Mouse (Mus musculus): ENCODE results near the gene Gm38392. TPM values are rescaled to one million over a fixed set of nuclear protein-coding genes. Genes with fewer than 3 reads are reported as not detected.

The Gm38392 gene
- polyA plus RNA-seq, 1 experiment, result not detected

DNA sequence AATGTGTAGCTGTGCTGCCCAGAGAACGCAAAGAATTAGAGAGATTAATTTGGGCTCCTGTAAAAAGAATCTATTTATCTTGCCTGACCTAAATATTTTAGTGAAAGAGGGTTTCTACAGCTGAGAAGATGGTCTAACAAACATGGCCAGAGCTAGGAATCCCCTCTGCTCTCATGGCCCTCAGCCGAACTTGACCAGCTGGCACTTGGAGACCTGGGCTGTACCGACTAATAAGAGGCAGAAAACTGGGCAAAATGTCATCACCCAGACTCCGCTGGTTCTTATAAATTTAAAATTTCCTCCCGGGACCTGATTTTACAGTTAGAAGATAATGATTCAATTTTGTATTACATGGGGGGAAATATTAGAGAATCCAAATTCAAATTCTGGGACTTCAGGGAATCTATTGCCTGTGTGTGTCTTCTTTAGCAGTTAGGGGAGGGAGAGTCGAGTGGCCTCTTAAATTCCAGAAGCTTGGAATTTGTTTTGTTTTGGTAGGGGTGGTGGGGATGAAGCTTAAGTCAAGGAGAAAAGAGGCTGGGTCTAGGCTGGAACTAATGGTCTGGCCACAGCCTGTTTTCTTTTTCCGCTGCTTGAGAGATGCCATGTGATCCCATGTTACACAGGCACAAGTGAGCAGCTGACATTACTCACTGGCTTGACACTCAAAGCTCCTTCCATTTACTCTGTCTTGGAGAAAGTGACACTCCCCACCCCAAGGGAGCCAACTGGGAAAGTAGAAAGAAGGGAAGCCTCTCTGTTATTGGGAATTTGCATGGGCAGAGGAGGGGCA is 70.3 kb downstream of the Gm38392 start:
- no peak for TF ChIP-seq POLR2A (IDR thresholded peaks at IDR 0.05; ENCODE audit: borderline replicate concordance, control insufficient read depth, low read depth, low read length)
- no peak overlapping the region for H3K4me3 ChIP-seq (replicated peaks; ENCODE audit: control insufficient read depth, low read depth, low read length)
- H3K27ac ChIP-seq (ENCODE audit: control insufficient read depth, insufficient read depth, low read depth, low read length, poor library complexity), result no peak overlapping the region
- WGBS, result 21% methylated on average over 7 of the region's 7 CpGs
- H3K4me1 ChIP-seq (ENCODE audit: control insufficient read depth, insufficient read depth, low read length), result no peaks in the 10 kb centered on the region; the same call in 1 of the 2 replicates

DNA sequence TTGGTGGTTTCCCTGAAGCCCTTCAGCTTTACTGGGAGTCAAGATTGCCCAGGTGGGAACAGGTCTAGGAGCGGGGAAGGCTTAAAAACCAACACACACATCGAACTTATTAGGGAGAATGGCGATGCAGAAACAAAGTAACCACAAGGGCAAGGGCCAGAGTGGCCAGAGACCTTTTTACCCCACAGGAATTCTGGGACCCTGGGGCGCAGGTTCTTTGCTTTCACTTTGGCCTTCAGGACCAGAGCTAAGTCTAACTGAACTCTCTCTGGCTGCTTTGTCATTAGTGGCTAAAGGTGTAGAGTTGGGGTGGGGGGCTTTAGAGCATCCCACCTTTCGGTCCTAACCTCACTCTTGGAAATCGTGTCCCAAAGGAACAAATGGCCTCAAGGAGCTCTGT is 70.9 kb downstream of the Gm38392 start:
- WGBS, result 8% methylated on average over 6 of the region's 6 CpGs
- no peak overlapping the region for H3K27ac ChIP-seq (ENCODE audit: control insufficient read depth, insufficient read depth, low read depth, low read length, poor library complexity)
- TF ChIP-seq CTCF (IDR thresholded peaks at IDR 0.05; ENCODE audit: control insufficient read depth, insufficient read depth, low read length) (no peak), POLR2A (IDR thresholded peaks at IDR 0.05; ENCODE audit: borderline replicate concordance, control insufficient read depth, low read depth, low read length) (no peak)
- no peaks in the 10 kb centered on the region; the same call in 1 of the 2 replicates for H3K4me1 ChIP-seq (ENCODE audit: control insufficient read depth, insufficient read depth, low read length)
- H3K4me3 ChIP-seq (replicated peaks; ENCODE audit: control insufficient read depth, low read depth, low read length), result no peak overlapping the region

DNA sequence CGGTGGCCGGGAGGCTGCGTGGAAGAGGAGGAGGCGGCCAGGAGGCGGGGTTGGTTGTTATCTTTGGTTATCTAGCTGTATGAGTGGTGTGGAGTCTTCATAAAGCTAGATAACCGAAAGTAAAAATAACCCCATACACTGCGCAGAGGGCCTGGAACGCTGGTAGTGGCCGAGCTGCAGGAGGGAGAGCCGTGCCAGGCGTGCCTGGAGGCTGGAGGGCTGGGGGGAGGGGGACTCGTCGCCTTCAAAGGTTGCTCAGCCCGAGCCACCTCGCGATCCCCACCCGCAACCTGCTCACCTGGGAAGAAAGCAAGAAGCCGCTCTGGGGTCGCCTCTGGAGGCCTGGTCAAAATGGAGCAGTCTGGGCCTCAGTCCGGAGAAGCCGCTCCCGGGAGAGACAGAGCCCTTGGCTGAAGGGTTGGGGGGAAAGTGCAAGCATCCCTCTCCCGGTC is 71.4 kb downstream of the Gm38392 start:
- no peaks in the 10 kb centered on the region; the same call in 1 of the 2 replicates for H3K4me1 ChIP-seq (ENCODE audit: control insufficient read depth, insufficient read depth, low read length)
- WGBS, result under 1% methylated on average over 23 of the region's 23 CpGs
- H3K4me3 ChIP-seq (replicated peaks; ENCODE audit: control insufficient read depth, low read depth, low read length), result no peak overlapping the region
- no peak for TF ChIP-seq CTCF (IDR thresholded peaks at IDR 0.05; ENCODE audit: control insufficient read depth, insufficient read depth, low read length)
- no peak for TF ChIP-seq POLR2A (IDR thresholded peaks at IDR 0.05; ENCODE audit: borderline replicate concordance, control insufficient read depth, low read depth, low read length)
- no peak overlapping the region; the same call in 1 of the 2 replicates for H3K27ac ChIP-seq (ENCODE audit: control insufficient read depth, insufficient read depth, low read depth, low read length, poor library complexity)

GRCm38 (mm10) chr3:88214971-88215552 is 71.9 kb downstream of the Gm38392 start:
- Histone ChIP-seq H3K27ac (ENCODE audit: control insufficient read depth, insufficient read depth, low read depth, low read length, poor library complexity) (no peak overlapping the region; the same call in 1 of the 2 replicates), H3K4me3 (replicated peaks; ENCODE audit: control insufficient read depth, low read depth, low read length) (no peak overlapping the region), H3K4me1 (ENCODE audit: control insufficient read depth, insufficient read depth, low read length) (no peaks in the 10 kb centered on the region; the same call in 1 of the 2 replicates)
- WGBS, result 1% methylated on average over 48 of the region's 48 CpGs
- TF ChIP-seq POLR2A (IDR thresholded peaks at IDR 0.05; ENCODE audit: borderline replicate concordance, control insufficient read depth, low read depth, low read length), result no peak
- TF ChIP-seq CTCF (IDR thresholded peaks at IDR 0.05; ENCODE audit: control insufficient read depth, insufficient read depth, low read length), result no peak

- Histone ChIP-seq H3K4me3 (replicated peaks; ENCODE audit: control insufficient read depth, low read depth, low read length) (no peak overlapping the region), H3K4me1 (ENCODE audit: control insufficient read depth, insufficient read depth, low read length) (no peaks in the 10 kb centered on the region; the same call in 1 of the 2 replicates), H3K27ac (ENCODE audit: control insufficient read depth, insufficient read depth, low read depth, low read length, poor library complexity) (no peak overlapping the region)
- TF ChIP-seq POLR2A (IDR thresholded peaks at IDR 0.05; ENCODE audit: borderline replicate concordance, control insufficient read depth, low read depth, low read length), result no peak
- TF ChIP-seq CTCF (IDR thresholded peaks at IDR 0.05; ENCODE audit: control insufficient read depth, insufficient read depth, low read length), result no peak
- 6% methylated on average over 42 of the region's 42 CpGs for WGBS
These were observed 72.6 kb downstream of the Gm38392 start for GRCm38 (mm10) chr3:88214197-88214938.

DNA sequence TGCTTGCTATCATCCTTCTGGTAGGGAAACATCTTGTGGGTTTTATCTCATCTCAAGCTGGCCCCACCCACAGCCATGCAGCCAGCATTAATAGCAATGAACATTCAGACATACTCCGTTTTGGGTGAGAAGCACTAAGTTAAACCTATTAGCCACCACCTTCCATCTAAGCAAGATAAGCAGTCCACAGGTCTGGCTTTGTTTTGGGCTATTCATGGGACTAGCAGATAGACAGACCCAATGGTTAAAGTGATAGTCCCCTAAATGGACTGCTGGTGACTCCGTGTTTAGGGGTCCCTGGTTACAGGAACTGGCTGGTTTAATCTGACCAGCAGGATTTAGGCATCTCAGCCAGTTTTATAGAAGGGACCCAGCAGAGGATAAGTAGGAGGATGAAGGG is 74.0 kb downstream of the Gm38392 start:
- H3K4me3 ChIP-seq (replicated peaks; ENCODE audit: control insufficient read depth, low read depth, low read length), result no peak overlapping the region
- no peaks in the 10 kb centered on the region; the same call in 1 of the 2 replicates for H3K4me1 ChIP-seq (ENCODE audit: control insufficient read depth, insufficient read depth, low read length)
- TF ChIP-seq POLR2A (IDR thresholded peaks at IDR 0.05; ENCODE audit: borderline replicate concordance, control insufficient read depth, low read depth, low read length) (no peak), CTCF (IDR thresholded peaks at IDR 0.05; ENCODE audit: control insufficient read depth, insufficient read depth, low read length) (no peak)
- H3K27ac ChIP-seq (ENCODE audit: control insufficient read depth, insufficient read depth, low read depth, low read length, poor library complexity), result no peak overlapping the region
- 4% methylated on average over 2 of the region's 2 CpGs for WGBS

DNA sequence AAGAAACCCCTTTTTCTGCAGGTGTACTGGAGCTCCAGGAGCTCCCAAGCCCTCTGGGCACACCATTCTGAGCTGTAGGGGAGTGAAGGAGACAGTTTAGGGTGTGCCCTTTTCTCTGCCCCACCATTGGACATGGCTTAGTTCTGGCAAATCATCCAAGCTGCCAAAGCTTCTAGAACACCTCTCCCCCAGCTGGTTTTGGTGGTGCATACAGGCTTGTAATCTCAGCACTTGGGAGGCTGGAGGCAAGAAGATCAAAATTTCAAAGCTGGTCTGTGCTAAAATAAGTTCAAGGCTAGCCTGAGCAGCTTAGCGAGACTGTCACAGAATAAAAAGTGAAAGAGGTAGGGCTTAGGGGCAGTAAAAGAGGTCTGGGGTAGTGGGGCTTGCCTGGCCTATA is 74.7 kb downstream of the Gm38392 start:
- 18% methylated on average over 1 of the region's 1 CpGs for WGBS
- Histone ChIP-seq H3K4me1 (ENCODE audit: control insufficient read depth, insufficient read depth, low read length) (no peaks in the 10 kb centered on the region; the same call in 1 of the 2 replicates), H3K27ac (ENCODE audit: control insufficient read depth, insufficient read depth, low read depth, low read length, poor library complexity) (no peak overlapping the region), H3K4me3 (replicated peaks; ENCODE audit: control insufficient read depth, low read depth, low read length) (no peak overlapping the region)
- TF ChIP-seq POLR2A (IDR thresholded peaks at IDR 0.05; ENCODE audit: borderline replicate concordance, control insufficient read depth, low read depth, low read length) (no peak), CTCF (IDR thresholded peaks at IDR 0.05; ENCODE audit: control insufficient read depth, insufficient read depth, low read length) (no peak)

DNA sequence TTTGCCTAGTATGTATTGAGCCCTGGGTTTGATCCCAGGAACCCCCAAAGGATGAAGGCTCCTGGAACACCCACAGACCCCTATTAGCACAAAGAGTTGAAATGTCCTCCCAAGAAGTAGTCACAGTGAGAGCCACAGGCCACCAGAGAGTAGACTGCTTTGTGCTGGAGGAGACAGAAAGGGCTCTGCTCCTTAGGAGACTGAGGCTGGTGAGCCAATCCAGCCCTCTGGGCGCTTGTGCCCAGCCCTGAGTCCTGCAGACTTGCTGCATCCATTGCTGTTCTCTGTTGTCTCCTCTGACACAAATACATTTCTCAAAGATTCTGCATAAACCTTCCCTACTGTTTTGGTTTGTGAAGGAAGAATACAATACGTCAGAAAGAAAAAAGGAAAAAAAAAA is 76.1 kb downstream of the Gm38392 start:
- Histone ChIP-seq H3K27ac (ENCODE audit: control insufficient read depth, insufficient read depth, low read depth, low read length, poor library complexity) (no peak overlapping the region), H3K4me3 (replicated peaks; ENCODE audit: control insufficient read depth, low read depth, low read length) (no peak overlapping the region), H3K4me1 (ENCODE audit: control insufficient read depth, insufficient read depth, low read length) (no peaks in the 10 kb centered on the region; the same call in 1 of the 2 replicates)
- TF ChIP-seq CTCF (IDR thresholded peaks at IDR 0.05; ENCODE audit: control insufficient read depth, insufficient read depth, low read length), result no peak
- no peak for TF ChIP-seq POLR2A (IDR thresholded peaks at IDR 0.05; ENCODE audit: borderline replicate concordance, control insufficient read depth, low read depth, low read length)
- whole genome bisulfite sequencing, result 24% methylated on average over 2 of the region's 2 CpGs

Data from bone marrow, adult 2 months (tissue).